Mouse (Mus musculus) layer of hippocampus, postnatal 10 days (tissue): Measurements from ENCODE around the gene Nnmt. TPM values are rescaled to one million over a fixed set of nuclear protein-coding genes. Genes with fewer than 3 reads are reported as not detected.

Experiments
- DNase-seq, 2 experiments: peaks; one replicate each; pipeline ENCODE4 v3.0.0; 2021; ENCODE audit warnings: low spot score in 2 of 2
- total RNA-seq, 2 experiments: library from RNA; stranded (reverse); gene quantifications; 2 replicates each; pipeline ENCODE4 v1.2.3; 2021

The Nnmt gene
- total RNA-seq, 2 experiments from 2014 or later, result 7.0 to 7.6 TPM

- DNase-seq, result no peak
Observed at GRCm38 (mm10) chr9:48562388-48562787, 42.6 kb downstream of the Nnmt start.

DNA sequence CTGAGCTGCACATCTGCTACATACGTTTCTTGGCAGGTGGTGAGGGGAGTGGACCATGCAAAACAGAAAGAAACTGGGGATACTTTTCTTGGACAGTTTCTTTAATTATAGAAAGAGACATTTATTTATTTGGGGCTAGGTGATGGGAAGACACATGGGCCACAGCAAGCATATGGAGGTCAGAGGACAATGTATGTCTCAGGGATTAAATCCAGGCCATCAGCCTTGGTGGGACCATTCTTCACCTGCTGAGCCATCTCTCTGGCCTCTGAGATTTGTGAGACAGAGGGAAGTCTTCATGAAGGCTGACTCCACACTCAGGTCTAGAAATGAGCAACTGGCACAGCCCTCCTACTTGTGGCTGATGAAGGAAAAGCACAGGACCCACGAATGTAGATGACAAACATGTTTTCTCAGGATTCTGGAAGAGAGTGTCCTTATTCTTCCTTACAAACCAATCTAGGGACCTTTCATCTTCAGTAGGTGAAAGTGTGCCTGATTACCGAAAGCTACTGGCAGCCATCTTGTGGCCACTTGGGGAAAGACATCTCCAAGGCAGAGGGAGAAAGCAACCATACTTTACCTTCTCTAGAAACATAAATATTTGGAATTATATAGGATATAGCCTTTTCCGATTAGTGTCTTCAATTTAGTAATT, 45.3 kb downstream of the Nnmt start:
- peak; percentile 60 to 72 for DNase-seq

- no peak for DNase-seq
Observed at GRCm38 (mm10) chr9:48558637-48559036, 46.3 kb downstream of the Nnmt start.

DNA sequence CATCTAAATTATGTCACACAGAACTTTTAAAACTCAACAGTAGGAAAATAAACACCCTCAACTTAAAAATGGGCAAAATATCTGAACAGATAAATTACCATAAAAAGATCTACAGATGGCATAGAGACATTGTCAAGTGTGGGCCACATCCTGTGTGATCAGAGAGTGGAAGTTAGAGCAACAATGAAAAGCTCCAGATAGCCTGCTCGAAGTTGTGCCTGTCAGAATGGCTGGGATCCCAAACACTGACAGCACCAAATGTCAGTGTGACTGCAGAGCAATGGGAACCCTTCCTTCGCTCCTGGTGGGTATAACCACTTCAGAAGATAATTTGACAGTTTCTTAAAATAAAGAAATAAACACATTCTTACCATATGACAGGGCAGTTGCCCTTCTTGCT, 55.9 kb downstream of the Nnmt start:
- DNase-seq, result no peak

GRCm38 (mm10) chr9:48547233-48547632, 57.7 kb downstream of the Nnmt start:
- DNase-seq, result no peak

Other genes starting within 250 kb of the Nnmt start
- gene Rexo2, start 124.5 kb downstream of the Nnmt start, total RNA-seq, result 100 to 1,000 TPM in 1 of 2 experiments, 10 to 100 TPM in 1; 97.1 to 103 TPM
- 10 to 100 TPM; 37.4 to 39.3 TPM for gene Rbm7, start 109.9 kb downstream of the Nnmt start, total RNA-seq
- 10 to 100 TPM in 1 of 2 experiments, 1 to 10 TPM in 1; 9.8 to 11.5 TPM for gene Gm5617, start 109.7 kb downstream of the Nnmt start, total RNA-seq
- 10 to 100 TPM; 58.2 to 66.3 TPM for gene Zbtb16, start 231.1 kb upstream of the Nnmt start, total RNA-seq